Mouse (Mus musculus) central nervous system, embryonic 14 days (tissue): ENCODE measurements around the gene Drg2. TPM values are rescaled to one million over a fixed set of nuclear protein-coding genes. Genes with fewer than 3 reads are reported as not detected.

Experiments used
- polyA plus RNA-seq: library from polyadenylated mRNA; depleted of rRNA; stranded (reverse); fragments of >200 nt; gene quantifications from 2 replicates; pipeline ENCODE4 v1.2.3, GENCODE M21; 2012; rRNA removed

Gene Drg2
- 86.4 and 90.5 TPM in 2 replicates for polyA plus RNA-seq

GRCm38 (mm10) chr11:60454080-60454744 lies at the start of gene Drg2:
Drg2 (plus strand) TSS chr11:60454591.

GRCm38 (mm10) chr11:60416963-60417716 lies 37.3 kb upstream of the Drg2 start, which contains the start of gene Gid4:
Gid4 (plus strand) TSS chr11:60417145.

GRCm38 (mm10) chr11:60417717-60418472 lies 36.5 kb upstream of the Drg2 start, which contains the start of gene Atpaf2:
Atpaf2 (minus strand) TSS chr11:60418457.

GRCm38 (mm10) chr11:60469039-60469438 lies 14.6 kb downstream of the Drg2 start, which contains the start of gene Myo15:
Myo15 (plus strand) TSS chr11:60469339.

Other genes with a start within 250 kb of the Drg2 start
- gene Srebf1, start 232.0 kb upstream of the Drg2 start, polyA plus RNA-seq, result 69.8 and 76.8 TPM in 2 replicates
- gene Tom1l2, start 101.7 kb upstream of the Drg2 start, polyA plus RNA-seq, result 53.1 and 60.3 TPM in 2 replicates
- 5.8 and 7.3 TPM in 2 replicates for gene Drc3, start 101.3 kb upstream of the Drg2 start, polyA plus RNA-seq
- 17.5 TPM in 2 replicates for gene Gid4, start 37.4 kb upstream of the Drg2 start, polyA plus RNA-seq
- 30.7 and 33.6 TPM in 2 replicates for gene Atpaf2, start 36.1 kb upstream of the Drg2 start, polyA plus RNA-seq
- 0.21 and 0.35 TPM in 2 replicates for gene Myo15, start 14.7 kb downstream of the Drg2 start, polyA plus RNA-seq
- 14.4 and 15.1 TPM in 2 replicates for gene Alkbh5, start 81.8 kb downstream of the Drg2 start, polyA plus RNA-seq
- 106 and 126 TPM in 2 replicates for gene Llgl1, start 245.1 kb downstream of the Drg2 start, polyA plus RNA-seq